Mouse (Mus musculus): ENCODE measurements around the gene Mical3. TPM values are rescaled to one million over a fixed set of nuclear protein-coding genes. Genes with fewer than 3 reads are reported as not detected.

Gene Mical3
- total RNA-seq, 1 experiment: 30.0 TPM

DNA sequence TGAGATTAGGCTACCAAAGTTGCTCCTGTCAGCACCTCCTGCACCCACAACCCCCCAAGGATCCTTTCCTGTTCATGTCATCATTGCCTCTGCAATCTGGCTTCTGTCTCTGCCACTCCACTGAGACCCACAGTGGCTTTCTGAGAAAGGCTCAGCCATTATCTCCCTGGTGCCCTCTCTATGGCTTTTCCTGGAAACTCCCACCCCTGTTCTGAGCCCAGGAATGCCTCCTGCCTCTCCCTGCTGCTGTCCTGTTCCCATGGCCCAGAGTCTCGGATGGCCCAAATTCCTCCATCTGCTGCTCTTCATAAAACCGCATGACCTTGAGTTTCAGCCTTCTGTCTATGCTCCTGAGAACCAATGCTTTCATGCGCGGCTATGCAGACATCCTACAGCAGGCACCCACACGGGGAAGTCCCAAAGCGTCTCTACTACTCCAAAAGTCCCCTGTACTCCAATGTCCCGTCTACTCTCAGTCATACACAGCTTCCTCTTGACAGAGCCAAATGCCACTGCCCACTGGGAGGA is 77.2 kb downstream of the Mical3 start:
- Histone ChIP-seq H3K27ac (ENCODE audit: insufficient read depth, low read depth, low read length, poor library complexity, severe bottlenecking) (no peak overlapping the region), H3K9me3 (ENCODE audit: control insufficient read depth, insufficient read depth, low read depth, low read length) (no peaks in the 10 kb centered on the region), H3K36me3 (ENCODE audit: control insufficient read depth, insufficient read depth, low read length, poor library complexity, severe bottlenecking) (no peaks in the 10 kb centered on the region), H3K4me3 (ENCODE audit: insufficient read depth in 1 of 2, low read depth in 1 of 2, low read length in 2 of 2, poor library complexity in 1 of 2, severe bottlenecking in 1 of 2) (no peak overlapping the region), H3K9ac (ENCODE audit: insufficient read depth, low read depth, low read length, poor library complexity, severe bottlenecking) (no peak overlapping the region), H3K4me1 (ENCODE audit: control insufficient read depth in 2 of 2, insufficient read depth in 2 of 2, low read length in 2 of 2, poor library complexity in 1 of 2) (peaks cover 0 to 3% of the 10 kb centered on the region in 2 experiments; a peak in 1 of 4 replicates)
- TF ChIP-seq ZNF384 (IDR thresholded peaks at IDR 0.05; ENCODE audit: low read depth, low read length): no peak
- TF ChIP-seq ZC3H11A (IDR thresholded peaks at IDR 0.05; ENCODE audit: borderline replicate concordance, low read depth, low read length): no peak
- TF ChIP-seq CHD2 (IDR thresholded peaks at IDR 0.05; ENCODE audit: low read depth, low read length): no peak
- no peak for TF ChIP-seq HCFC1 (IDR thresholded peaks at IDR 0.05; ENCODE audit: borderline replicate concordance, insufficient read depth, low read length)
- no peak for TF ChIP-seq MAFK (IDR thresholded peaks at IDR 0.05; ENCODE audit: insufficient read depth, low read depth, low read length)
- no peak for DNase-seq (ENCODE audit: low read depth, low spot score)
- in situ Hi-C loops (cut with MboI; ENCODE audit: low sequenced_read_pairs in 2 of 2, unreplicated experiment in 2 of 2): no loop called here

DNA sequence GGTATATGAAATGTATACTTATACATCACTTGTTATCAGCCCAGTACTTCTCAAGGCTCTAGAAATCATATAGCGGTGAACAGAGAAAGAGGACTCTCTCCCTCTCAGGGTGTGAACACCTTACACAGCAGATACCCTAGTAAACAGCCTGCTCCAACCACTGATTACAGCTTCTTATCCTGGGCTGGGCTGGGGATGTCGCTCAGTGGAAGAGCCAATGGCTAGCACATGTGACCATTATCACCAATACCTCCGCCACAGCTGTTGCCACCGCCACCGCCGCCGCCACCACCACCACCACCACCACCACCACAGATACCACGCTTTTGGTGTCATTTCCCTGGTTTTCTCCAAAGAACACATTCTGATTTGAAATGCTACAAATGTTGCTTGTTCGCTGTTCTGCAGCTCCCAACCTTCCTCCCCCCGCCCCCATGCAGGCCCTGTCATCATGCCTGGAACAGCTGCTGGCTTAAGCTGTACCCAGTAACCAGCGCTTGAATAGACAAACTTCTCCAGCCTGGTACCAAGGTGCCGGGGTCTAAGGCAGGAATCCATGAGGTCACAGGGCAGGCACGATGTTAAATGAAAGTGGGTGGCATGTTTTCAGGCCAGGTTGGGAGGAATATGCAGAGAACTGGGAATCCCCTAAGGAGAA is 78.7 kb downstream of the Mical3 start:
- TF ChIP-seq CHD2 (IDR thresholded peaks at IDR 0.05; ENCODE audit: low read depth, low read length) (no peak), HCFC1 (IDR thresholded peaks at IDR 0.05; ENCODE audit: borderline replicate concordance, insufficient read depth, low read length) (no peak), ZNF384 (IDR thresholded peaks at IDR 0.05; ENCODE audit: low read depth, low read length) (no peak), MAFK (IDR thresholded peaks at IDR 0.05; ENCODE audit: insufficient read depth, low read depth, low read length) (no peak), ZC3H11A (IDR thresholded peaks at IDR 0.05; ENCODE audit: borderline replicate concordance, low read depth, low read length) (no peak)
- peaks cover 0 to 3% of the 10 kb centered on the region in 2 experiments; a peak in 1 of 4 replicates for H3K4me1 ChIP-seq (ENCODE audit: control insufficient read depth in 2 of 2, insufficient read depth in 2 of 2, low read length in 2 of 2, poor library complexity in 1 of 2)
- in situ Hi-C loops (cut with MboI; ENCODE audit: low sequenced_read_pairs in 2 of 2, unreplicated experiment in 2 of 2): no loop called here

DNA sequence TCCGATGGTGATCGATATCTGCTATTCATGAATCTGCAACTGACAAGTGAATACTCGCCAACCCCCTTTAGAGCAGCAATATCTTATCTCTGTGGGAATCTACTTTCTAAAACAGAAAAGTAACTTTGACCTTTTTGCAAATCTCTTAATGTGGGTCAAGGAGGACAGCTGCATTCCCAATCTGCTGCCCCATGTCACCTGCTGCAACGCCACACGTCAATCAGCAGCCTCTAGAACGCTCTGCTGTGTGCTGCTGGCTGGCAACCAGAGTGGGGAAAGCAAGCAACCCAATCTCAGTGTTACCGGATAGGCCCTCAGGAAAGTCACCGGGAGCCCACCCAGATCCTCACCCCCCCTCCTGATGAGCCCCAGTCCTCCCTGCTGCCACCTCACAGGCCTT is 79.4 kb downstream of the Mical3 start:
- no peak overlapping the region for H3K4me3 ChIP-seq (ENCODE audit: insufficient read depth in 1 of 2, low read depth in 1 of 2, low read length in 2 of 2, poor library complexity in 1 of 2, severe bottlenecking in 1 of 2)
- no peak for DNase-seq (ENCODE audit: low read depth, low spot score)
- peaks cover 0 to 3% of the 10 kb centered on the region in 2 experiments; a peak in 1 of 4 replicates for H3K4me1 ChIP-seq (ENCODE audit: control insufficient read depth in 2 of 2, insufficient read depth in 2 of 2, low read length in 2 of 2, poor library complexity in 1 of 2)
- TF ChIP-seq CHD2 (IDR thresholded peaks at IDR 0.05; ENCODE audit: low read depth, low read length) (no peak), MAFK (IDR thresholded peaks at IDR 0.05; ENCODE audit: insufficient read depth, low read depth, low read length) (no peak), ZC3H11A (IDR thresholded peaks at IDR 0.05; ENCODE audit: borderline replicate concordance, low read depth, low read length) (no peak), HCFC1 (IDR thresholded peaks at IDR 0.05; ENCODE audit: borderline replicate concordance, insufficient read depth, low read length) (no peak), ZNF384 (IDR thresholded peaks at IDR 0.05; ENCODE audit: low read depth, low read length) (no peak)
- H3K36me3 ChIP-seq (ENCODE audit: control insufficient read depth, insufficient read depth, low read length, poor library complexity, severe bottlenecking): no peaks in the 10 kb centered on the region
- in situ Hi-C loops (cut with MboI; ENCODE audit: low sequenced_read_pairs in 2 of 2, unreplicated experiment in 2 of 2): no loop called here
- no peak overlapping the region for H3K9ac ChIP-seq (ENCODE audit: insufficient read depth, low read depth, low read length, poor library complexity, severe bottlenecking)
- H3K9me3 ChIP-seq (ENCODE audit: control insufficient read depth, insufficient read depth, low read depth, low read length): no peaks in the 10 kb centered on the region
- H3K27ac ChIP-seq (ENCODE audit: insufficient read depth, low read depth, low read length, poor library complexity, severe bottlenecking): no peak overlapping the region

More for the DNA sequence above, 78.7 kb downstream of the Mical3 start:
- DNase-seq (ENCODE audit: low read depth, low spot score): no peak
- Histone ChIP-seq H3K36me3 (ENCODE audit: control insufficient read depth, insufficient read depth, low read length, poor library complexity, severe bottlenecking) (no peaks in the 10 kb centered on the region), H3K9me3 (ENCODE audit: control insufficient read depth, insufficient read depth, low read depth, low read length) (no peaks in the 10 kb centered on the region), H3K4me3 (ENCODE audit: insufficient read depth in 1 of 2, low read depth in 1 of 2, low read length in 2 of 2, poor library complexity in 1 of 2, severe bottlenecking in 1 of 2) (no peak overlapping the region), H3K9ac (ENCODE audit: insufficient read depth, low read depth, low read length, poor library complexity, severe bottlenecking) (no peak overlapping the region), H3K27ac (ENCODE audit: insufficient read depth, low read depth, low read length, poor library complexity, severe bottlenecking) (no peak overlapping the region)

DNA sequence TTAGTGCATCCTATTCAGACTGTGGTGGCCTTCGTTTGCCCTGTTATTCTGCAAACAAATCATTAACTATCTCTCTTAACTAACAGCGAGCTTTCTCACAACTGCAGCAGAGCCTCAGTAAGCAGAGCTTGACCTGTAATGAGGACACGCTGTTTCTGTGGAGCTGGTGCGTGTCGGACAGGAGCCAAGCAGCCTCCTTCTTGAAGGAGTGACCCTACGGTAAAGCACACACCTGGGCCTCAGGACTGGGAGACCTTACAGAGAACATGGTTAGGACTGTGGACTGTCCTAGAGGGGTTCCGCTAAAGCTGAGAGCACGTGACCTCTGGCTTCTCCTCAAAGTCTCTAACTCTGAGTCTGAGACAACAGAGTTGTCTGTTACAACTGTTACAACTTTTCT is 82.1 kb downstream of the Mical3 start:
- TF ChIP-seq CHD2 (IDR thresholded peaks at IDR 0.05; ENCODE audit: low read depth, low read length) (no peak), ZC3H11A (IDR thresholded peaks at IDR 0.05; ENCODE audit: borderline replicate concordance, low read depth, low read length) (no peak), HCFC1 (IDR thresholded peaks at IDR 0.05; ENCODE audit: borderline replicate concordance, insufficient read depth, low read length) (no peak), ZNF384 (IDR thresholded peaks at IDR 0.05; ENCODE audit: low read depth, low read length) (no peak), MAFK (IDR thresholded peaks at IDR 0.05; ENCODE audit: insufficient read depth, low read depth, low read length) (no peak)

More for the DNA sequence above, 82.1 kb downstream of the Mical3 start:
- Histone ChIP-seq H3K9me3 (ENCODE audit: control insufficient read depth, insufficient read depth, low read depth, low read length) (no peaks in the 10 kb centered on the region), H3K4me1 (ENCODE audit: control insufficient read depth in 2 of 2, insufficient read depth in 2 of 2, low read length in 2 of 2, poor library complexity in 1 of 2) (peaks cover 4% of the 10 kb centered on the region in 2 experiments; a peak in 2 of 4 replicates), H3K27ac (ENCODE audit: insufficient read depth, low read depth, low read length, poor library complexity, severe bottlenecking) (no peak overlapping the region), H3K36me3 (ENCODE audit: control insufficient read depth, insufficient read depth, low read length, poor library complexity, severe bottlenecking) (no peaks in the 10 kb centered on the region), H3K9ac (ENCODE audit: insufficient read depth, low read depth, low read length, poor library complexity, severe bottlenecking) (no peak overlapping the region), H3K4me3 (ENCODE audit: insufficient read depth in 1 of 2, low read depth in 1 of 2, low read length in 2 of 2, poor library complexity in 1 of 2, severe bottlenecking in 1 of 2) (no peak overlapping the region)
- DNase-seq (ENCODE audit: low read depth, low spot score): no peak
- in situ Hi-C loops (cut with MboI; ENCODE audit: low sequenced_read_pairs in 2 of 2, unreplicated experiment in 2 of 2): no loop called here

Measured in ES-E14 (cell line).